ENCODE assay signal across 13 mouse cellular contexts in genomic region chr12:80103089-80103488, GRCm38 (mm10). TPM values are rescaled to one million over a fixed set of nuclear protein-coding genes. Genes with fewer than 3 reads are reported as not detected.
DNase-seq lines count a peak whose midpoint lies in the region; ATAC-seq and TF ChIP-seq lines count a peak whose summit lies in the region.
"Had no signal": no experiment of that assay in that cellular context is flagged by ENCODE, and none has a peak within 500 bp of the region (broad histone marks: within the 10 kb centered on the region; RNA-seq: fewer than 3 reads in every experiment).

No protein-coding gene starts in this region.

- ATAC-seq in heart, embryonic 16.5 days (replicated peaks; ENCODE audit: extremely low read depth, insufficient read depth, low FRiP score), result no peak
- peak; percentile 68 for ATAC-seq in liver, embryonic 16.5 days (ENCODE audit: low read depth)
- no peak for ATAC-seq in activated CD4-positive, CD25-positive, alpha-beta regulatory T cell, adult 4 months
- ATAC-seq: hindbrain, postnatal 0 days had no signal

- WGBS in heart, embryonic 16.5 days, result 26% methylated on average over 4 of the region's 4 CpGs
- WGBS in liver, embryonic 16.5 days (ENCODE audit: insufficient replicate concordance), result 50% methylated on average over 4 of the region's 4 CpGs

- no peak overlapping the region for H3K4me3 ChIP-seq in heart, embryonic 16.5 days (ENCODE audit: low read length)
- no peak overlapping the region for H3K4me3 ChIP-seq in liver, embryonic 16.5 days (ENCODE audit: low read depth, low read length)
- no peak overlapping the region for H3K4me3 ChIP-seq in layer of hippocampus, adult 2 months
- H3K4me3 ChIP-seq: heart, embryonic 12.5 days had no signal

- no peak overlapping the region for H3K9ac ChIP-seq in heart, embryonic 16.5 days (ENCODE audit: low read length)
- no peak overlapping the region for H3K9ac ChIP-seq in liver, embryonic 16.5 days (ENCODE audit: low read depth, low read length)
- H3K9ac ChIP-seq: heart, embryonic 12.5 days had no signal

- peaks cover 8% of the 10 kb centered on the region for H3K4me1 ChIP-seq in heart, embryonic 16.5 days (ENCODE audit: control insufficient read depth, insufficient read depth, low read length)
- H3K4me1 ChIP-seq in liver, embryonic 16.5 days (ENCODE audit: control insufficient read depth, low read depth, low read length), result no peaks in the 10 kb centered on the region; the same call in 1 of the 2 replicates

- no peak for TF ChIP-seq CTCF in layer of hippocampus, adult 2 months (conservative IDR thresholded peaks at IDR 0.05)

- peak overlapping the region; percentile 54; the same call in 1 of the 2 replicates for H3K27ac ChIP-seq in heart, embryonic 16.5 days (ENCODE audit: low read length)
- peak overlapping the region; percentile 88 for H3K27ac ChIP-seq in liver, embryonic 16.5 days (ENCODE audit: low read length)
- no peak overlapping the region for H3K27ac ChIP-seq in layer of hippocampus, adult 2 months
- H3K27ac ChIP-seq: hindbrain, postnatal 0 days had no signal

- no peak for DNase-seq in heart, postnatal 4 days
- DNase-seq in urinary bladder, postnatal 14 days (ENCODE audit: low spot score), result peak; percentile 60
- no peak for DNase-seq in urinary bladder, postnatal 10 days (ENCODE audit: low spot score)
- DNase-seq in thymus, adult 18-20 months, result no peak
- DNase-seq in layer of hippocampus, adult 2 months (ENCODE audit: low spot score in 2 of 2), result no peak
- DNase-seq: adrenal gland, adult 8-10 months; layer of hippocampus, adult 9-11 months; right cerebral cortex, postnatal 4 days had no signal

- H3K27me3 ChIP-seq in heart, embryonic 16.5 days (ENCODE audit: control insufficient read depth, insufficient read depth, low read length), result no peaks in the 10 kb centered on the region
- H3K27me3 ChIP-seq in liver, embryonic 16.5 days (ENCODE audit: control insufficient read depth, insufficient read depth, low read depth, low read length), result no peaks in the 10 kb centered on the region
- H3K27me3 ChIP-seq: heart, embryonic 12.5 days had no signal

- no peak overlapping the region for H3K4me2 ChIP-seq in heart, embryonic 16.5 days (ENCODE audit: low read depth, low read length)
- H3K4me2 ChIP-seq in liver, embryonic 16.5 days (ENCODE audit: low read depth, low read length), result peak overlapping the region; percentile 35
- H3K4me2 ChIP-seq: heart, embryonic 12.5 days had no signal

- H3K36me3 ChIP-seq in heart, embryonic 16.5 days (ENCODE audit: control insufficient read depth, insufficient read depth), result peaks cover 6% of the 10 kb centered on the region
- H3K36me3 ChIP-seq in liver, embryonic 16.5 days (ENCODE audit: control insufficient read depth, insufficient read depth), result no peaks in the 10 kb centered on the region; the same call in 1 of the 2 replicates

- no peaks in the 10 kb centered on the region for H3K9me3 ChIP-seq in heart, embryonic 16.5 days (replicated peaks; ENCODE audit: control insufficient read depth, low read length)
- no peaks in the 10 kb centered on the region for H3K9me3 ChIP-seq in liver, embryonic 16.5 days (replicated peaks; ENCODE audit: control insufficient read depth, low read length)
- H3K9me3 ChIP-seq: heart, embryonic 12.5 days had no signal

RNA-seq across cellular contexts. Expression of gene Zfp36l1, which starts 9.7 kb away (rescaled TPM):
- polyA plus RNA-seq in heart, embryonic 16.5 days (2015; fragmentation: Nextera tagmentation; extraction: Ambion mirVana), result 85.5 and 90.1 TPM in 2 replicates
- 100 to 1,000 TPM; 174 to 188 TPM for total RNA-seq in heart, postnatal 4 days (2021)
- 22.2 and 30.4 TPM in 2 replicates for polyA plus RNA-seq in liver, embryonic 16.5 days (2015; fragmentation: Nextera tagmentation; extraction: Ambion mirVana)
- 100 to 1,000 TPM; 109 to 180 TPM for polyA plus RNA-seq in activated CD4-positive, CD25-positive, alpha-beta regulatory T cell, adult 4 months (2017; shearing (Covaris generic))
- 10 to 100 TPM; 35.2 to 39.4 TPM for total RNA-seq in layer of hippocampus, adult 2 months (2021)
